Mouse (Mus musculus): ENCODE measurements around the gene Golt1b. TPM values are rescaled to one million over a fixed set of nuclear protein-coding genes. Genes with fewer than 3 reads are reported as not detected.

The Golt1b gene
- total RNA-seq, 2 experiments from 2014 or later, result 26.7 to 27.5 TPM

DNA sequence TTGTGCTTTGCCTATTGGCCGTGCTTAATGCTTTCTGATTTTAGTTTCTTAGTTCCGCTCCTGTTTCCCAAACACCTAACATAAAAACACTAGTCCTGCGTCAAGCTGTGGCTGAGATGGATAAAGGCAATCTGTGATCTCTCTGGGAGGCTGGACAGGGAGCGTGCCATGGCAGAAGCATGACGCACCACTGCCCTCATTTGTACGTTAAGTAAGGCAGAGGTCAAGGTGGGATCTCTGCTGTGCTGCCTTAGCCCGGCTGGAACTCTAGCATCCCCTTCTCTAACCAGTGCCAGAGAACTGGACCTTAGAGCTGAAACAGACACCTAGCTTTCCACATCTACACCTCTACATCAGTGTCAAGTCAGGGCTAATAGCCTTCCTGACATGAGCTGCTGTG, 5.4 kb upstream of the Golt1b start:
- no peak for DNase-seq (ENCODE audit: low spot score in 2 of 2)

DNA sequence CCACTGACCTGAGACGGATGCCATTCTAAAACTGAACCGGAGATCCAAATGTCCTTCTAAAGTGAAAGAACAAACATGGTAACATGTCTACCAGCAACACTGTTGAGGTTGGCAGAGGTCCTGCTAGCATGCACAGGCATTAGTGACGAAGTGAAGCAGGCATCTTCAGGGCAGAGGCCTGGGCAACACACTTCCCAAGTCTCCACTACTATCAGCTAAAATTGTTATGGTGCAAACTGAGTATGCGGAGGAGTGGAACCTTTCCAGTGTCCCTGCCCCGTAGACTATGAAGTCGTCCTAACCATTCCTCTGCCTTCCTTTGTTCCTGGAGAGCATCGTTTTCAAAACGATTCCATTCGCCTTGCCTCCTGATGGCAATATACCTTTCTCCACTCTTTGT, 2.5 kb upstream of the Golt1b start:
- no peak for DNase-seq (ENCODE audit: low spot score in 2 of 2)

DNA sequence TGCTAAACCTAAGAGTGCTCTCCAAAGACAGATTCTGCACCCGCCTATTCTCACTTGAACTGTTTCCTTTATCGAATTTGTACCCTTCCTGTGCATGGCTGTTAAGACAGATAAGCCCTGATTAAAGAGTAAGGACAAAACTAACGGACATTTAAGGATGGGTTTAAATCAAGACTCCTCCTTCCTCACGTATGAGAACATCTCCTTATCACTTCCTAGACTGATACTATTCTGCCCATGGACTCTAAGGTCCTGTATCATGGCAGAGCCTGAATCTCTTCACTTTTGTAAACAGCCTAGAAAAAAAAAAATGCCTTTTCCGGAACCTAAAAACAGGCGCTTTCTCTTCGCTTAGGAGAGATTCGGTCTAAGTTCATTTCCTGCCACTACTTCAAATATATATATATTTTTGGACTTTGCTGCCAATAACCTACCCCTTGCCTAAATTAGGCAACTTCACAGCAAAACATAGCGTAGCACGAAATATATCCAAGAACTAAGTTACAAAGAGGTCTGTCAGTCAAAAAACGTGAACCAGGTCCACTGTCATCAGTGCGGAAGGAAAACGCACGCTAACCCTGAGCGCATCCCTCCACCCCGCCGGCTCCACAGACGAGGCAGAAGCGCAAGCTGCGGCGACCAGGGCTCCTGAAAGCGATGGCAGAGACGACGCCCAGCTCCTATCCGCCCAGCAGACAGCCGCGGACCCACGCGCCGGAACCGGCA, 573 bp upstream of the Golt1b start:
- DNase-seq (ENCODE audit: low spot score in 2 of 2), result no peak

DNA sequence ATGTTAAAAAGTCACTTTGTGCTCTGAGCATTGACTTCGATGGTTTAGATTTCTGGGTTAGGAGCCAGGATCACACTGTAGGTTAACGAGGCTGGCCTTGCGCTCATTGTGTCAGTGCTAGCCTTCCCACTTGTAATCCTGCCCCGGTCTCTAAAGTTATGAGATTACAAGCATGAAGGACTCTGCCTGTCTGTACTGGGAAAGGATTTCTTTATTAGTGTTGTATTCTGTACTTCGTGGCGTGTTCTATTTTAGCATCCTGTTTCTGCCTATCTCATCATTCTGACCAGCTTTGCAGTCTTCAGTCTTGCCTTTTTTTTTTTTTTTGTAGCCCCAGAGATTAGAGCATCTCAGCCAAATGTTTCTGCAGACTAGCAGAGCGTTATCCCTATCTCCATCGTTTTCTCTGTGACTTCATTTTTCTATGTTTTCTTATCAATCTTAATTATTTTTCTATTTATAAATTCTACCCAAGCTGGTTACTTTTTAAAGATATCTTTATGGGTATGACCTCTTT, 792 bp downstream of the Golt1b start:
- no peak for DNase-seq (ENCODE audit: low spot score in 2 of 2)

DNA sequence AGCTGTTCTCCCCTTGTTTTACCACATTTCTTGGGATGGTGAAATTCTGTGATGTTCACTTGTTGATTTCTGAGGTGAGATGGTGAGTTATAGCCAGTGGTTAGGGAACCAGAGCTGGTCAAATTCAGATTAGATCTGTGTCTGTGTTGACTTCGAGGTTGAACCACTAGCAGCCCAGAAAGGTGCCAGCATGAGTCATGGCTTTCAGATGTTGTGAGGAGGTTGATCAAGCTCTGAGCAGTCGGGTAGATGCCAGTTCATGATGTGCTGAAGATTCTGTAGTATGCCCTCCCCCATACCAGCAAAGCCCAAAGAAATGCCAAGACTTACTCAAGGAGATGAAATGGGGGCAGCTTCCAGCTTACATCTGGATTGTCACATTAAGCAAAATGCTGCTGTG, 2.1 kb downstream of the Golt1b start:
- DNase-seq (ENCODE audit: low spot score in 2 of 2), result no peak

DNA sequence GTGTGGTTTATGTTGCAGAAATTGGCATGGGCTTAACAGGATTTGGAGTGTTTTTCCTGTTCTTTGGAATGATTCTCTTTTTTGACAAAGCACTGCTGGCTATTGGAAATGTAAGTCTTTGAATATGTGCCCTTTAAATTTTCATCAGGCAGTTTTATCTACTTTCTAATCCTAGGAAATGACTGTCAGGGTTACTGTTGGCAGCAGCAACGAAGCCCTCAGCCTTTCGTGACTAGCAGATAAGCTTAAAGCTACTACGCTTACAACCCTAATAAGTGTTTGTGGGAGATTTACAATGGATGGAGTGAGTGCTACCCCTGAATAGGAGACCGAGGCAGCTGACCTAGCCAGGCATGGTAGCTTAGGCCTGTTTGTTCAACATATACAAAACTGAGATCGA, 5.3 kb downstream of the Golt1b start:
- no peak for DNase-seq (ENCODE audit: low spot score in 2 of 2)

DNA sequence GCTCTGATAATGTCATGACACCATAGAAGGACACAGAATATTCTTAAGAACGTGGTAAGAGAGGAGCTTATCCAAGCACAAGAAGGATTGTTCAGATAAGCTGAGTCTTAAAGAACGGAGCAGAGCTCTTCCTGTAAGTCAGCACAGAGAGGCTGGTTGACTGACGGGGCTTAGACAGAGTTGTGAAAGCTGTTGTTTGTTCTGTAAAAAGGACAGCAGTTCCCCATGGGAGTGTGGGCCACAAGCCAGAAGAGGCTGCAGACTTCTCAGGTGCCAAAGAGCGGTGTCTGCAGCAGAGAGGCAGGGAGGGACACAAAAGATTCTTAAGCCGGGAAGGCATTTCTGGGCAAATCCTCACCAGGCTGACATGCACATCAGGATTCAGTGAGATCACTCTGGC, 7.6 kb downstream of the Golt1b start:
- peak; percentile 28 to 41 for DNase-seq (ENCODE audit: low spot score in 2 of 2)

DNA sequence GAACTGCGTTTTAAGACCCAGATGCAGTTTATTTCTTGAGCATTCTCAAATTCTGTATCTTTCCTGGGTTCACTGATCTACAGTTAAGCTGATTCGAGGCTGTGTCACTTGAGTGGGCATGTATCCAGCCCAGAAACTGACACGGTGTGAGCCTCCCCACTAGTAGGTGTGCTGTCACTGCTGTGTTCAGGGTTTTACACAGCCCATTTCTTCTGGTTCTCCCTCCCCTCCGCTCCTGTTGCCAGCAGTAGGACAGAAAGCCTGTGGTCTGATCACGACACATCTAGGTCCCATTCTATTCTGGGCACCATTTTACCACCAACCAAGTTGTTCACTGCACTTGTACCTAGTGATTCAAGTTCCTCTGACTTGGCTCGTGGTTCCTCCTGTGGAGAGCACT, 8.7 kb downstream of the Golt1b start:
- DNase-seq (ENCODE audit: low spot score in 2 of 2), result no peak

DNA sequence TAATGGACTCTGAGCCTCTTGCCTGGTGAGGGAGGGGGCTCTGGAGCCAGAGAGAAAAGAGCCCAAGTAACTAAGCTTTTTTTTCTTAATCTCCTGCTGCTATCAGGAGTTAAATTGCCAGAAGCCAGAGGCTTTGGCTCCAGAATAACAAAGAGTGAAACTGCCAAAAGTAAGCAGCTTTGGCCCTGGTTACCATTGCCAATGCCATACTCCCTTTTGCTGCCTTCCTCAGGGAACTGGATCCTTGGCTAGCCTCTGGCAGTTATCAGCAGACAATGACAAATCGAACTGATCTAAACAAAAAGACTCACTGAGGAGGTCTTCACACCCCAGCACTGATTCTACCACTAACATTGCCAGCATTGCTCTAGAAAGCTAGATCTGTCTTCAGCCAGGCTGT, 24.1 kb downstream of the Golt1b start:
- DNase-seq (ENCODE audit: low spot score in 2 of 2), result no peak

DNA sequence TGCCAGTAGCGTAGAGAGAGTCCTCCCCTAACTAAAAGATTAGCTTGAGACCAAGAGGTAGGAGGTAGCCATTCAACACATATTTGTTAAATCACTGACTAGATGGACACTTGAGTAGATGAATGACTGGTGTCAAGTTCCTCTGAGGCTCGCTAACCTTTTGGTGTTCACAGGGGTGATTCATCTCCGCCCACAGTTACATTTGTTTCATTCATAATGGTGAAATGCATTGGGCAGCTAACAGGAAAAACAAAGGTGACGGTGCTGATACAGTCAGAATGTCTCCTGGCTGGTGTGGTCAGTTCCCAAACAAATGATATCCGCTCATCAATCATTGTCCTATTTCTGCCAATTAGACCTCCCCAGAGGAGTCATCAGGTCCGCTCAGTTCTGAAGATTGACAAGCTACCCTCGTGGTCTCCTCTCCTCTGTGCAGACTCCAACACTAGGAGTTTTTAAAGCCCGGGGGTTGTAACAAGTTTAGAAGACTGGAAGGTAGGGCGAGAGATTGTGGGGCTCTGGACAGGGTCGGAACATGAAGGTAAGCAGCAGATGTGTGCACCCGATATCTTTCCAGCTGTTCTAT, 26.0 kb downstream of the Golt1b start, which contains the start of gene Spx:
Gene Spx, plus strand, starts transcription at position 536 of the 586 bp plus-strand sequence.
- no peak for DNase-seq (ENCODE audit: low spot score in 2 of 2)

DNA sequence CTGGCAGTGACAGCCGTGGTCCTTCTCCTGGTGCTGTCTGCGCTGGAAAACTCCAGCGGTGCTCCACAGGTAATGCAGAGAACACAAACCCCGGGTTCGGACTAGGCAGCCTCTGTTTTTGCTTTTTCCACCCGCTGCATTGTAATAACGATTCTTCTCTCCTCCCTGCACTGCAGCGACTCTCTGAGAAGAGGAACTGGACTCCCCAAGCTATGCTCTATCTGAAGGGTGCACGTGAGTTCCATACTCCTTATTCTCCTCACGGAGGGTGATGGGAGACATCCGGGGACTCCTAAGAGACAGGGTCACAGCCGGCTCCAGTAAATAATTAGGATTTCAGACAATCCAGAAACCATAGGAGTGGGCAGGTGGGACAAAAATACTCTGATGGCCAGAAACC, 26.8 kb downstream of the Golt1b start:
- no peak for DNase-seq (ENCODE audit: low spot score in 2 of 2)

DNA sequence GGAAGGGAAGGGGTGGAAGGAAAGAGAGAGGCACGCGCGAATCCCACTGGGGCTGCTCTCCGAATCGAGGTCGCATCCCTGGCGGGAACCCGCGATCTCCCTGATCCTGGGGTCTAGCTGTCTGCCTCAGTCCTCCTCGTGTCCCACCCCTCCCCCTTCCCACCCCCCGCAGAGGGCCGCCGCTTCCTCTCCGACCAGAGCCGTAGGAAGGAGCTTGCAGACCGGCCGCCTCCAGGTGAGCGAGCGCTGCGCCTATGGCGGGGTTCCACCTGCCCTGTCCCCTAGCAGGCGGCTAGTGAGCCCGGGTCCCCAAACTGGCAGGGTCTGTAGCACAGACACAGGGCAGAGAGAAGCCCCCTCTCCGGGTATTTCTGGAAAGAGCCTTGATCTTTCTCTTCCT, 27.6 kb downstream of the Golt1b start:
- DNase-seq (ENCODE audit: low spot score in 2 of 2), result no peak

DNA sequence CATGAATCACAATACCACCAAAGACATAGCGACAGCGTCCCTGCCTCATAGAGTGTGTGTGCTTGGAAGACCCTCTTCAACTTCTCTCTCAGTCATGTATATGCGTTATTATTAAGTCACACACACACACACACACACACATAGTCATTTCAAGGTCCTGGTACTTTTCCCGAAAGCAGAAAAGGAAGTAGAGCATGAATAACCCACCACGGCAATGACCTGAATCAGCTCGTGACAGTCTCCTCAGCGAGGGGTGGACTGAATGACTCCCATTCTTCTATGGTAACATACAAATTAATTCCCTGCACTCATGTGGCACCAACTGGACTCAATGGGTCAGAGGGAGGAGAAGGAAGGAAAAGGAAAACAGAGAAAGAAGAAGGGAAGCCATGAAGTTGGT, 38.0 kb downstream of the Golt1b start:
- no peak for DNase-seq (ENCODE audit: low spot score in 2 of 2)

DNA sequence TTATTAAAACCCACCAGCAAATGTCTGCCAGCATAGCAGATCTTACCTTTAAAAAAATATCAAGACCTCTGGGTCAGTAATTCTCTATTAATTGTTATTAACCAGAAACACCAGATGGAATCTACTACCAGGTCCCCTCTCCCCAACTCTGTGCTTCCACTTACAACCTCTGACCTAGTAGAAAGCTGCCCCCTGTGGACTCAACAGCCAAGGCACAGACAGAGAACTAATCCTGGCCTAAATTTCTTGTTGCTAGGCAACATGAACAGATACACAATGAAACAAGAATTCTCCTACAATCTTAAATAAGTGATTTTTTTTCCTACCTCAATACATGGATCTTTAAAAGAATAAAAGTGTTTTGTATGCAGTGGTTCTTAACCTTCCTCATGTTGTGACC, 42.1 kb downstream of the Golt1b start:
- no peak for DNase-seq (ENCODE audit: low spot score in 2 of 2)

DNA sequence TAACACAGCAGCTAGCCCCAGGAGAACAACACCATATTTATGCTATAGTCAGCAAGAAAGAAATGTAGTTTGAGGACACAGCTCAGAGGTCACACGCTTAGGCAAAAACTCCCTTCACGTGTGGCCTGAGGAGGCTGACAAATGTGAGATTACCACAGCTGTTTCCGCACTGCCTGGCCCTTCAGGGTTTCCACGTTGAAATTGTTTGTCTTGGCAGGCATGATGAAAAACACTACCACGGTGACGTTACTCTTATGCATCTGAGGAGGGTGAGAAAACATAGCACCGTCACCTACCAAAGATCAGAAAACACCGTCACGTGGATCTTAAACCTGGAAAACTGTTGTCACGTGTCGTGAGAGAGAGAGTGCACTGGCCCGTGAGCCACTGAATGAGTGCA, 64.4 kb downstream of the Golt1b start:
- no peak for DNase-seq (ENCODE audit: low spot score in 2 of 2)

DNA sequence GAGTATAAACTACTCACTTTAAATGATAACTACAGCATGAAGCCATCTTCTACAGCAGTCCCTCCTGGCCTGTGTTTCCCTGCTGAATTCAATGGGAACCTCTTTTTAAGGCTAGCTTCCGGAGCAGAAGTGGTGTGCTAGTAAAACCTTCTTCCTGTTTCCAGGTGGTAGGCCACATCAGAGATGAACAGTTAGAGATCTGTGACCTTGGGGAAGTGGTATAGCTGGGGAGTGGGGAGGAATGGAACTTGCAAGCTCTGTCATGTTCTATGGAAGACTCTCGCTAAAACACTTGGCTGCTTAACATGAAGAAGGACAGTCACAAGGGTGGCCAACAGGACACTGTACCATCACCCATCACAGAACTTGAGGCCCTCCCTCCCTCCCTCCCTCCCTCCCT, 66.3 kb downstream of the Golt1b start:
- no peak for DNase-seq (ENCODE audit: low spot score in 2 of 2)

Other genes starting within 250 kb of the Golt1b start
- gene Slco1a6, start 178.7 kb upstream of the Golt1b start, total RNA-seq (2021), result 1 to 10 TPM in 1 of 2 experiments, not detected in 1; 1.4 TPM
- not detected for gene Iapp, start 88.8 kb upstream of the Golt1b start, total RNA-seq (2021)
- gene Slco1a5, start 64.2 kb upstream of the Golt1b start, total RNA-seq (2021), result under 1 TPM in 1 of 2 experiments, not detected in 1; 0.16 TPM
- gene Pyroxd1, start 41.6 kb upstream of the Golt1b start, total RNA-seq (2021), result 10 to 100 TPM; 10.9 to 13.0 TPM
- 10 to 100 TPM; 22.2 to 25.2 TPM for gene Recql, start 134 bp upstream of the Golt1b start, total RNA-seq (2021)
- 1 to 10 TPM; 1.4 to 1.7 TPM for gene Spx, start 26.2 kb downstream of the Golt1b start, total RNA-seq (2021)
- under 1 TPM in 1 of 2 experiments, not detected in 1; 0.23 TPM for gene Gys2, start 85.9 kb downstream of the Golt1b start, total RNA-seq (2021)
- gene Ldhb, start 120.7 kb downstream of the Golt1b start, total RNA-seq (2021), result 100 to 1,000 TPM; 450 to 461 TPM
- 1 to 10 TPM; 2.8 to 4.1 TPM for gene Kcnj8, start 184.4 kb downstream of the Golt1b start, total RNA-seq (2021)

Data from layer of hippocampus, postnatal 14 days (tissue).